Mouse (Mus musculus) thymus, postnatal 25 days (tissue): ENCODE results near the gene Aifm3.

Experiments
- DNase-seq: peaks from one replicate; pipeline ENCODE4 v3.0.0; 2022

Aifm3 gene

GRCm38 (mm10) chr16:17556180-17556579 lies 66.8 kb downstream of the Aifm3 start:
- no peak for DNase-seq

- no peak for DNase-seq
Observed at GRCm38 (mm10) chr16:17556907-17557306, 67.5 kb downstream of the Aifm3 start.
